Mouse (Mus musculus) retina, postnatal 7 days (tissue): Measurements from ENCODE around the gene Gm28051.

Experiments used
- DNase-seq: peaks from one replicate; pipeline ENCODE4 v3.0.0-alpha.2; 2012; ENCODE audit warnings: low read depth, low spot score

Gene Gm28051

GRCm38 (mm10) chr12:102706833-102707463 is 50.6 kb downstream of the Gm28051 start:
- DNase-seq, result no peak

- DNase-seq, result no peak
These were observed 51.5 kb downstream of the Gm28051 start for GRCm38 (mm10) chr12:102705906-102706640.

GRCm38 (mm10) chr12:102705216-102705871 is 52.2 kb downstream of the Gm28051 start:
- peak; percentile 85 for DNase-seq

DNA sequence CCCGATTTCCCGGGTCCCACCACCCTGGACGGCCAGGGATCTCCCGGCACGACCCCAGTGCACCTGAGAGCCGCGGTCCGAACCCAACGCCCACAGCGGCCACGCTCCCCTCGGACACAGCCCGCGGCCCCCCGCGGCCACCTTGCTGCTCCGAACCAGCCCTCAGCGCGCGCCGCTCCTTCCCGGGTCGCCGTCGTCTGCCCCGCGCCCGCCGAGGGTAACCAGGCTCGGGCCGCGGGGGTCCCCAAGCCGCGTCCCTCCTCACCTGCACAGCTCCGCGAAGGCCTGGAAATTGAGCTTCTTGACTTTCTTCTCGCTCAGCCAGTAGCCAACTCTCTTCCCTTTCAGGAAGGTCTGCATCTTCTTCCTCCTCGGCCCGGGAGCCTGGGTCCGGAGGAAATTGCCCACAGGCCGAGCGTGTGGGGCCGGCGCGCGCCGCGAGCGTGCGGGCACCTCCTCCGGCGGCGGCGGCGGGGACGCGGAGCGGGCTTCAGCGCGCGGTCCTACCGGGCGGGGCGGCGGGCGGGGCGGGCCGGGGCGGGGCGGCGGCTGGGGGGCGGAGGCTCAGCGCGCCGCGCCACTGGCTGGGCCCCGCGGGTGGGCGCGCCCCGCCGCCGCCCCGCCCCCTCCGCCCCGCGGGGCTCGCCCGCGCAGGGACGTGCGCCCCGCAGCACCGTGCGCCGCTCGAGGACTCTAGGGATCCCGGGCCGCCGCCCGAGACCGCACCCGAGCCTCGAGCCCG is 52.9 kb downstream of the Gm28051 start, which contains the start of gene Itpk1:
Itpk1 (minus strand) TSS at position 474 of the 742 bp plus-strand sequence.
- DNase-seq, result peak; percentile 60

GRCm38 (mm10) chr12:102703921-102704408 is 53.6 kb downstream of the Gm28051 start:
- DNase-seq, result no peak

DNA sequence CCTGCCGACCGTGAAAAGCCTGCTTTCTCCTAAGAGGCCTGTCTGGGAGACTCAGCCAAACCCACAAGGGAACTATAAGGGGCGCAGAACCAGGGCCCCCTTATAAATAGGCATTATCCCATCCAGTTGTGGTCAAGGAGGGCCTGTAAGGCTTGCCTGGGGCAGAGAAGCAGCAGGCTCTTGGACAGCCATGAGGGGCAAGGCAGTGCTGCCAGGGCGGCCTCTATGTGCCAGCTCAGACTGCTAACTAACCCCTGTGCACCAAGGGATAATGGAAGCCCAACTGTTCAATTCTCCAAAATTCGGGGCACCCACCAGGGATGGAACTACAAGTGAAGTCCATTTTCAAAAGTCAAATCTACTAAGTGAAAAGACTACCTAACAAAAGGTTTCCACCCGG is 54.1 kb downstream of the Gm28051 start:
- no peak for DNase-seq

DNA sequence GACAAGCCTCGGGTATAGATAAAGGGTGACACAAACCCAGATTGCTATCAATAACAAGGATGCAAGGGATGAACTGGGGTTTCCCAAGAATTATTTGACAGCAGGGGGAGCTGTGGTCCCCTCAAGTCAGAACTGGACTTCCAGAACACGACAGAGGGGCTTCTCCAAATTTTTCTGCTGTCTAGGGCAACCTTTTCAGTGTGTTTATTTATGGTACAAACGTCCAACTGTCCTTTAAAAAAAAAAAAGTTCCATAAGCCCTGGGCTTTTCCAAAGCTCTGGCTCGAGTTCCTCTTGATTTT is 54.5 kb downstream of the Gm28051 start:
- DNase-seq, result no peak

DNA sequence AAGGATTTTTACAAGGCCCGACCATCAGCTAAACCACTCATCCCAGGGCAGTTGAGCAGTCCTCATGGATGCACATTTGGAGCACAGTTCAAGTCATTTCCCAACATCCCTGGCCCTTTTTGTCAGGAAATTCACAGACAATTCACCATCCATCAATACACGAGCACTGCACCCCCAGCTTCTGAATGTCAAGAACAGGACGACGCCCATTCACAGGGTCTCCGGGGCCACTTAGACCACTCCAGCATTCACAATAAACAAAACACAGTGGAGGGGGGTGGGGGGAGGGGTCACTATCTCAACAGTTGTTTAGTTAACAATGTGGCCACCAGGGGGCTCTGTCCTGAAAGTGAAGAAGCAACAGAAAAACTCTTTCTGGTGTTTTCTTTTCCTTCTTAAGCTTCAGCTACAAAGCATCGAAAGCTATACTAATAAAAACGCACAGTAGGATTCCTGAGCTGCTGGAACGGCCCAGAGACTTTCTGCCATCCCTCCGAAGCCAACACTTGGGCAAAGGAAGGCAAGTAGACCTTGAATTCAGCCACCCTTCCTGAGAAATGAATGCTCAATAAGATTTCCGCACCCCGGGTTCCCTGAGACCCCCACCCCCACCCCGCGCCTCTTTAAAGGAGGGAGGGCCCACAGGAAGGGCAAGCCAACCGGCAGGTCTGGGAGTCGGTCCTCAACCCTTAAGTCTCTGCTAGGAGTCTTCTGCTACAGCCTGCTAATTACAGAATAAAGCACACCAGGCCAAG is 55.0 kb downstream of the Gm28051 start:
- DNase-seq, result peak; percentile 75

DNA sequence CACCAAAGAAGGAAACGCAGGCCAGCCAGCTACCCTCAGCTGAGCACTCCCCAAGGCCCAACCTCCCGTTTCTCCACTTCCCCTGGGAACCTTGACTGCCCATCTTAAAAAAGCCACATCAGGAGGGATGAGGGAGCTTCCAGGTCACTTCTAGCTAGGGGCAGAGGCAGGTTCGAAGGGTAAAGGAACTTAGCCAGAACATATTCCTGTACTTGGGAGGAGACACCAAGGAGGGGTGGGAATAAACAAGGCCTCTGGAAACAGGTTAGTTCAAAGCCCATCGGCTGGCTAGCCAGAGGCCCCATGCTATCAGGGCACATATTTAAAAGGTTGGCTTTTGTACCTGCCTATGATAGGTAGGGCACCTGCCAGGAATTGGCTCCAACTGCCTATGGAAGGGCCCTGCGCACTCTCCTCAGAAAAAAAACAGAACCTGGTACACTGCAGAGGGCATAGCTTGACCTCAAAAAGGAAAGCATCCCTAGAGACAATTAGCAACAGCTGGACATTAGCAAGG is 55.8 kb downstream of the Gm28051 start:
- no peak for DNase-seq

GRCm38 (mm10) chr12:102700453-102700852 is 57.1 kb downstream of the Gm28051 start:
- DNase-seq, result no peak

DNA sequence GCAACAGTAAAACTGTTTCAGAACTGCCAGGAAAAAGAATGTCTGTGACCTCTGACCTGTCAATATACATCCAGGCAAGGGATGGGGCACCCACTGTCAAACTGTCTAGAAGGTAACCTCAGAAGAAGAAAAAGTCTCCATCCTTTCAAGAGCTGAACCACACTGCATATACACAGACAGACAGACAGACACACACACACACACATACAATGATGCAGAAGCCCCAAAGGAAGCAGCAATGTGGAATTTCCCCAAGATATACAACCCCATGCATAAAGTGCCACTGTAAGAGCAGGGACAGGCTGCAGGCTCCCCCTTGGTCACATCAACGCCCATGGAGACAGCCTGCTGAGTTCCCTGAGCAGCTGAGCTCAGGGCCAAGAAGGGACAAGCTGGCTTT is 58.4 kb downstream of the Gm28051 start:
- no peak for DNase-seq

GRCm38 (mm10) chr12:102698089-102698684 is 59.4 kb downstream of the Gm28051 start:
- DNase-seq, result no peak

GRCm38 (mm10) chr12:102697381-102697780 is 60.2 kb downstream of the Gm28051 start:
- DNase-seq, result no peak

DNA sequence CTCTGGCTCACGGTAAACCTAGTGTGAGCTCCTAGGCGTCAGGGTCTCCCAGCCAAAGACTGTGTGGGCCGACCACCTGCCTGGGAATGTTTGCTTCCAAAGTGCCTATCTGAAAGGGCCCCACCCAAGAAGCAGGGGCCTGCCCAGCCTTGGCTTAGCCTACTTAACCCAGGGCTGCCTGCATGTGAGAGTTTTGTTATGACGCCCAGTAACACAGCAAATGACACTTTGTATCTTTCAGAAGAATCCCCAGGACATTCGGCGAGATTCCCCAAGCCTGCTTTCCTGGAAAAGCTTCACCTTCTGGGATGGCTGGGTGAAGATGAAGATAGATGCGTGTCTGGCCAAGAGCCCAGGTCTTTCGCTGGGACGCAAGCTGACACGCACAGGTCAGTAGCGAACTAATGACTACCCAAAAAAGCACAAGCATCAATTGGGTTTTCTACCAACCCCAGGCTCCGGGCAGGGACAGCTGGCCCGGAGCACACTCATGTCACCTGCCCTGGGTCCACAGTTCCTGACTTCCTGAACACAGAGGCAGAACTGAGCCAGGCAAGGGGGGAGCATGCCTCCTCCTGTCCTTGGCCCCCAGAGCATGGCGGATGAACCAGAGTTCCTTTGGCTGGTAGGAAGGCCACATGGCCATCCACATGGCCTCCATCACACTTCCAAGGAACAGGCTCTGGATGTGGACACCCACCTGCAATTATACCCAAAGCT is 60.8 kb downstream of the Gm28051 start:
- DNase-seq, result no peak

DNA sequence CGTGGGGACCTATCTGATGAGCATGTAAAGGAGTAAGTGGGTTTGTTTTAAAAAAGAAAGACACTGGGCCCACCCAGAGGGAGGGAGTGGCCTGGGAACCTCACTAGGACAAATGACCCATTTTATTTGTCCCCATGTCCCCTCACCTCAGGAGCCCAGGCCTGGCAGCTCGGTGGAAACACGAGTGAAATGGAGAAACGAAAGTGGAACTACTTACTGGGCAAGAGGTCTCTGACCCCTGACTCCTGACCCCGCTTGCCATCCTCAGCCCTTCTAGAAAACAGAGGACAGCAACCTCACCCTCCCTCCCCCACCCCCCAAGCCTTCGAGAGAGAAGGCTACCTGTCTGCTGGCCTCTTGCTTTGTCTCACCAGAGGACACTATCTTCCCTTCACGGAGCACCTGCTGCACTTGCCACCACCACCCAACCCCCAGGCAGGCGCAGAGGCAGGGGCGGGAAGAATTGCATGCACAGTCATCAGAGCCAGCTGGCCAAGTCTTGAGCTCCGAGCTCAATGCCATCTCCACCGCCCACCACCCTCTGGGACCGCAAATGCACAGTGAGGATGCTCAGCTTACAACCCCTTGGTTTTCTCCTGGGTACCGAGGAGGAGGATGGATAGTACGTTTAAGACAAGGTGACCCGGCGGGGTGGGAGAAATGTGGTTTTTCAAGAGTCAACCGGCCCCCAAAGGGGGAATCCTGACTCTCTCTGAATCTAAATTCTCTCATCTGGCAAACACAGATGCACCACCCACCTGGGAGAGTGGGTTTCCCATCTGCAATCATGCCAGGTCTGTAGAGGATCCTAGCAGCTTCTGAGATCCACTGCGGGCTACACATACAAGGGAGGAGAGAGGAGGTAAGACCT is 62.0 kb downstream of the Gm28051 start:
- no peak for DNase-seq

DNA sequence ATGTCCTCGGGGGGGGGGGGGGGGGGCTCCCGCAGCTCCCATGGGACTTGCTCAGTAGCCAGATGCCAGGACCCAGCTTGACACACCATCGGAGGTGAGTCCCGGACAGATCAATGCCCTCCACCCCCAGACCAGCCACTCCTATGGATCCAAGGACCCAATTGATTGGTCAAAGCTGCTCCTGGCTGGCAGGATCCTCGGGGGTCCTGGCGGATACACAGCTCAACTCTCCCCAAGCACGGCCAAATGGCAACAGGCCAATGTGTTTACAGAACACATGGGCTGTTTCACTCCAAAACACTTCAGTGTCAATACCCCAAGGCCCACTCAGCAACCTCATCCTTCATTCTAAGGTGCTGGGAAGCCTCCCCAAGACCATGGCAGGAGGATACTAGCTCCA is 65.8 kb downstream of the Gm28051 start:
- DNase-seq, result no peak

- no peak for DNase-seq
These were observed 66.4 kb downstream of the Gm28051 start for GRCm38 (mm10) chr12:102691180-102691579.

DNA sequence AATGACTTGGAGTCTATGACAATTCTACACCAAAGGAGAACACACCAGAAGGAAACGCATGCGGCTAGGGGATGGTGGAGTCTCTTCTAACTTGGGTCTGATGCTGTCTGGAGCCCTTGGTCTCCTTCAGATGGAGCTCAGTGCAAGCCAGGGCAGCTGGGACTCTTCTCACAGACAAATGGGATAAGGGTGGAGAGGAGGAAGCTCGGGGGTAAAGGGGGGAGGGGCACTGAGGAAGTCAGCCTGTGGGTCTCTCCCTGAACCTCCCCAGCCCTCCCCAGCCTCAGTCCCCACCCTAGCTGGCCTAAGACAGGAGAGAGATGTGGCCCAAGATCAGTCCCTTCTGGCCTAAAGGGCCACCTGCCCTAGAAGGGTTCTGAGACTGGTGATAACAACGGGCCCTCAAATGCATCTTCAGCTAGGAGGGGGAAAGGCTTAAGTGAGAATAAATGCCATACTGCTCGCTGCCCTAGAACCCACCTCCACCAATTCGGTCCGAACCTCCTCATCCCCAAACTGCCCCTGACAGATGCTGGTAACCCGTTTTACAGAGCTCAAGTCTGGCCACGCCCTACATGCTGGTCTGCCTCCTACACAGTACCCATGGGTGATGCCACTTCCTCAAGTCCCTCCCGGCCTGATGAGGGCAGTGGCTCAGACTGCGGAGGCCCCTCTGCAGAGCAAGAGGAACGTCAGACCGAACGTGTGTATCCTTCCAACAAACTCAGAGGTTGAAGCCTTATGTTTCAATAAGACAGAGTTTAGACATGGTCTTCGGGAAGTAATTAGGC is 67.6 kb downstream of the Gm28051 start:
- DNase-seq, result no peak
